Mouse (Mus musculus): Measurements from ENCODE around the gene Trim26. TPM values are rescaled to one million over a fixed set of nuclear protein-coding genes. Genes with fewer than 3 reads are reported as not detected.

The Trim26 gene
- polyA plus RNA-seq, 1 experiment, result 39.6 TPM

- Histone ChIP-seq H3K4me3 (replicated peaks; ENCODE audit: control insufficient read depth, low read depth, low read length) (no peak overlapping the region), H3K4me1 (ENCODE audit: control insufficient read depth, insufficient read depth, low read length) (peaks cover 4% of the 10 kb centered on the region), H3K27ac (ENCODE audit: control insufficient read depth, insufficient read depth, low read depth, low read length, poor library complexity) (no peak overlapping the region)
- TF ChIP-seq POLR2A (IDR thresholded peaks at IDR 0.05; ENCODE audit: borderline replicate concordance, control insufficient read depth, low read depth, low read length) (no peak), CTCF (IDR thresholded peaks at IDR 0.05; ENCODE audit: control insufficient read depth, insufficient read depth, low read length) (no peak)
Observed at GRCm38 (mm10) chr17:36840961-36841445, 4.1 kb downstream of the Trim26 start.

DNA sequence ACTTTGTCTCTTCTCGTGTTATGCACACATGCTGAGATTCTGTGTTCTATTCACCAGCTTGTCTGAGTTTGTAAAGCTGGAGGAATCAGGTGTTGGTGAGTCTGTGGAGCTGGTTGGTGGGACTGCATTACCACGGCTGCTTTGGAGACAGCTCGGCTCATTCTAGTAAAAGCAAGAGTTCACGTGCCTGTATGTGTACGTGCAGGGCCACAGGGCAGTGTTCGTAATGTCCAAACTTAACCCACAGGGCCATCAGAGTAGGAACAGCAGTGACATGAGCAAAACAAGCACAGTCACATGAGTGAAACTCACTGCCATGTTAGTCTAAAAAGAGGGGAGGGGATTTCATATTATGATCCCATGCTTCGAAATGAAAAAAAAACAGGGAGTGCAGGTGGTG lies 6.8 kb downstream of the Trim26 start:
- Histone ChIP-seq H3K4me3 (replicated peaks; ENCODE audit: control insufficient read depth, low read depth, low read length) (no peak overlapping the region), H3K27ac (ENCODE audit: control insufficient read depth, insufficient read depth, low read depth, low read length, poor library complexity) (no peak overlapping the region), H3K4me1 (ENCODE audit: control insufficient read depth, insufficient read depth, low read length) (peaks cover 4% of the 10 kb centered on the region)
- TF ChIP-seq CTCF (IDR thresholded peaks at IDR 0.05; ENCODE audit: control insufficient read depth, insufficient read depth, low read length), result no peak
- TF ChIP-seq POLR2A (IDR thresholded peaks at IDR 0.05; ENCODE audit: borderline replicate concordance, control insufficient read depth, low read depth, low read length), result no peak
- WGBS, result 74% methylated on average over 7 of the region's 7 CpGs

DNA sequence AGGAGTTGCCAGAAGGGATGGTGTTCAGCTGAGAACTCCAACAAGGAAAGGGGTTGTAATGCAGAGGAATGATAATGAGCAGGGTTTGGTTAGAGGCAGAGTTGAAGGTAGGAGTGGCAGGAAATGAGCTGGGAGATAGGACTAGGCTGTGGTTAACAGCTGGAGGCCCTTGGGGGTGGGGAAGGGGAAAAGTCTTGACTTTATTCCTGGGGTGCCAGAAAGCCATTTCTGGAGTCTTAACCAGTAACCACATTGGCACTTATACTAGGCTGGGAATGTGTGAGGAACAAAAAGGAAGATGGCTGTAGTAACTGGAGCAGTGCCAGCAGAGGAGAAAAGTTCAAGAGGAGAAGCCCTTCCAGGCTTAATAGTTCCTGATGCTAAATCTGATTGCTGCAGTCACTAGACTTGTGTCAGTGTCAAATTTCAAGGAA lies 7.4 kb downstream of the Trim26 start:
- no peak overlapping the region for H3K27ac ChIP-seq (ENCODE audit: control insufficient read depth, insufficient read depth, low read depth, low read length, poor library complexity)
- H3K4me3 ChIP-seq (replicated peaks; ENCODE audit: control insufficient read depth, low read depth, low read length), result no peak overlapping the region
- TF ChIP-seq POLR2A (IDR thresholded peaks at IDR 0.05; ENCODE audit: borderline replicate concordance, control insufficient read depth, low read depth, low read length) (no peak), CTCF (IDR thresholded peaks at IDR 0.05; ENCODE audit: control insufficient read depth, insufficient read depth, low read length) (no peak)
- peaks cover 4% of the 10 kb centered on the region for H3K4me1 ChIP-seq (ENCODE audit: control insufficient read depth, insufficient read depth, low read length)

- Histone ChIP-seq H3K27ac (ENCODE audit: control insufficient read depth, insufficient read depth, low read depth, low read length, poor library complexity) (no peak overlapping the region), H3K4me3 (replicated peaks; ENCODE audit: control insufficient read depth, low read depth, low read length) (no peak overlapping the region), H3K4me1 (ENCODE audit: control insufficient read depth, insufficient read depth, low read length) (peaks cover 4% of the 10 kb centered on the region)
- TF ChIP-seq POLR2A (IDR thresholded peaks at IDR 0.05; ENCODE audit: borderline replicate concordance, control insufficient read depth, low read depth, low read length), result no peak
- TF ChIP-seq CTCF (IDR thresholded peaks at IDR 0.05; ENCODE audit: control insufficient read depth, insufficient read depth, low read length), result no peak
- 36% methylated on average over 1 of the region's 1 CpGs for WGBS
Observed at GRCm38 (mm10) chr17:36844725-36845124, 7.8 kb downstream of the Trim26 start.

DNA sequence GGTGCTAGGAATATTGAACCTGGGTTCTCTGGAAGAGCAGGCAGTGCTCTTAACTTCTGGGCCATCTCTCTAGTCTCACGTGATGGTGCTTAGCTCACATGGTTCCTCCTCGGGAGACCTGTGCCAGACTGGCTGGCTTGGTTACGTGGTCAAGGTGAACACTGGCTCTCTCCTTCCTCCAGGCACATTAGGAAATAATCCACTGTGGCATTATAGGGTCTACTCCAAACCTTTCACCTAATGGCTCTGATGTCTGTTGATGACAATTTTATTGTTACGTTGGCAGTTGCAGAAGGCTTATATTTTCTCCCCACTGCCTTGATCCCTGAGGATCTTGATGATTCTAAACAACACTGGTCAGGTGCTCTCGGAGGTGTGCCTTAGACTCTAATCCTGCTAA lies 12.0 kb downstream of the Trim26 start:
- Histone ChIP-seq H3K4me1 (ENCODE audit: control insufficient read depth, insufficient read depth, low read length) (peaks cover 2% of the 10 kb centered on the region), H3K4me3 (replicated peaks; ENCODE audit: control insufficient read depth, low read depth, low read length) (no peak overlapping the region), H3K27ac (ENCODE audit: control insufficient read depth, insufficient read depth, low read depth, low read length, poor library complexity) (no peak overlapping the region)
- WGBS, result 72% methylated on average over 5 of the region's 5 CpGs
- TF ChIP-seq POLR2A (IDR thresholded peaks at IDR 0.05; ENCODE audit: borderline replicate concordance, control insufficient read depth, low read depth, low read length) (no peak), CTCF (IDR thresholded peaks at IDR 0.05; ENCODE audit: control insufficient read depth, insufficient read depth, low read length) (no peak)

- H3K4me1 ChIP-seq (ENCODE audit: control insufficient read depth, insufficient read depth, low read length), result no peaks in the 10 kb centered on the region
- H3K27ac ChIP-seq (ENCODE audit: control insufficient read depth, insufficient read depth, low read depth, low read length, poor library complexity), result no peak overlapping the region
- TF ChIP-seq CTCF (IDR thresholded peaks at IDR 0.05; ENCODE audit: control insufficient read depth, insufficient read depth, low read length) (no peak), POLR2A (IDR thresholded peaks at IDR 0.05; ENCODE audit: borderline replicate concordance, control insufficient read depth, low read depth, low read length) (no peak)
- H3K4me3 ChIP-seq (replicated peaks; ENCODE audit: control insufficient read depth, low read depth, low read length), result no peak overlapping the region
- 86% methylated on average over 2 of the region's 2 CpGs for WGBS
Observed at GRCm38 (mm10) chr17:36849992-36850391, 13.1 kb downstream of the Trim26 start.

- TF ChIP-seq POLR2A (IDR thresholded peaks at IDR 0.05; ENCODE audit: borderline replicate concordance, control insufficient read depth, low read depth, low read length) (no peak), CTCF (IDR thresholded peaks at IDR 0.05; ENCODE audit: control insufficient read depth, insufficient read depth, low read length) (no peak)
- Histone ChIP-seq H3K4me3 (replicated peaks; ENCODE audit: control insufficient read depth, low read depth, low read length) (no peak overlapping the region), H3K4me1 (ENCODE audit: control insufficient read depth, insufficient read depth, low read length) (no peaks in the 10 kb centered on the region)
Observed at GRCm38 (mm10) chr17:36851200-36851599, 14.3 kb downstream of the Trim26 start.

DNA sequence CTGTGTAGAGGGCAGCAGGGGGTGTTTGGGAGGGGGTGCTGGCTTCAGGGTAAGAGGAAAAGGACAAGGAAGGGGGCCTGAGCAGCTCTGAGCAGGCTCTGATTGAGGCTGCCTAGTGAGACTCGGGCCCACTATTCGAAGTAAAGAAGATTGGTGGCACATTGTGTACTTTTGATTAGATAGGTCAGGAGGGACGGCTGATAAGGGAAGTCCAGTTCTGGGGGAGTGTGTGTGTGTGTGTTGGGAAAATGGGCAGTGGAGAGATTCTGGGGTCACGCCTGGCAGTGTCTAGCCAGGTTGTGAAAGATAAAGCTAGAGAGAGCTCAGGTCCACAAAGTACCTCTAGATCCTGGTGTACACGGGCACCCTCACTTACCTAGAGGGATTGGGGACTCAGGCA lies 14.7 kb downstream of the Trim26 start:
- H3K4me1 ChIP-seq (ENCODE audit: control insufficient read depth, insufficient read depth, low read length), result no peaks in the 10 kb centered on the region
- TF ChIP-seq POLR2A (IDR thresholded peaks at IDR 0.05; ENCODE audit: borderline replicate concordance, control insufficient read depth, low read depth, low read length), result no peak
- no peak for TF ChIP-seq CTCF (IDR thresholded peaks at IDR 0.05; ENCODE audit: control insufficient read depth, insufficient read depth, low read length)
- 70% methylated on average over 5 of the region's 5 CpGs for WGBS
- H3K27ac ChIP-seq (ENCODE audit: control insufficient read depth, insufficient read depth, low read depth, low read length, poor library complexity), result no peak overlapping the region
- no peak overlapping the region for H3K4me3 ChIP-seq (replicated peaks; ENCODE audit: control insufficient read depth, low read depth, low read length)

More at GRCm38 (mm10) chr17:36851200-36851599, 14.3 kb downstream of the Trim26 start:
- 93% methylated on average over 5 of the region's 5 CpGs for WGBS
- no peak overlapping the region for H3K27ac ChIP-seq (ENCODE audit: control insufficient read depth, insufficient read depth, low read depth, low read length, poor library complexity)

DNA sequence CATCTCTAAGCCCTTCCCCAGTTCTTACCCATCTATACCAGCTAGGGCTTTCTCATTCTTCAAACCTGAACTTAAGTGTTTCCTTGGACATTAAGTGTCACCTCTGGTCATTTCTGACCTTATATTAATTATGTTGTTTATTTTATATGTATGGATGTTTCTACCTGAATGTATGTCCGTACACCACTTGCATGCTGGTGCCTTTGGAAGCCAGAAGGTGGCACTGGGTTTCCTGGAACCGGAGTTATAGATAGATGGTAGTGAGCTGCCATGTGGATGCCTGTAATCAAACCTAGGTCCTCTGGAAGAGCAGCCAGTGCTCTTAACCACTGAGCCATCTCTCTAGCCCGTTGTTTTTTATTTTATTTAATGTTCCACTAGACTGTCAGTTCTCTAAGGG lies 18.6 kb downstream of the Trim26 start:
- no peaks in the 10 kb centered on the region for H3K4me1 ChIP-seq (ENCODE audit: control insufficient read depth, insufficient read depth, low read length)
- no peak for TF ChIP-seq CTCF (IDR thresholded peaks at IDR 0.05; ENCODE audit: control insufficient read depth, insufficient read depth, low read length)
- no peak for TF ChIP-seq POLR2A (IDR thresholded peaks at IDR 0.05; ENCODE audit: borderline replicate concordance, control insufficient read depth, low read depth, low read length)
- 92% methylated on average over 3 of the region's 3 CpGs for WGBS
- no peak overlapping the region for H3K27ac ChIP-seq (ENCODE audit: control insufficient read depth, insufficient read depth, low read depth, low read length, poor library complexity)
- H3K4me3 ChIP-seq (replicated peaks; ENCODE audit: control insufficient read depth, low read depth, low read length), result no peak overlapping the region
